In genomic region chr2:72478176-72478575, GRCm38 (mm10) we compare ENCODE assay signal across 8 mouse cellular contexts. TPM values are rescaled to one million over a fixed set of nuclear protein-coding genes. Genes with fewer than 3 reads are reported as not detected.
DNase-seq lines count a peak whose midpoint lies in the region; ATAC-seq and TF ChIP-seq lines count a peak whose summit lies in the region.

No protein-coding gene starts in this region.

- H3K4me3 ChIP-seq in heart, embryonic 11.5 days (ENCODE audit: low read depth, low read length): peak overlapping the region; percentile 86; the same call in 1 of the 2 replicates
- H3K4me3 ChIP-seq in ES-E14 (ENCODE audit: insufficient read depth in 1 of 2, low read depth in 1 of 2, low read length in 2 of 2, poor library complexity in 1 of 2, severe bottlenecking in 1 of 2): peak overlapping the region; percentile 55 to 90; a peak in 3 of 4 replicates
- H3K4me3 ChIP-seq in hindbrain, embryonic 13.5 days: 0 out of 2 replicates have a peak overlapping the region, but pooled peaks have one; percentile 86
- H3K4me3 ChIP-seq in midbrain, embryonic 11.5 days (ENCODE audit: low read depth, low read length): no peak overlapping the region; the same call in 1 of the 2 replicates

- no peak overlapping the region for H3K27ac ChIP-seq in heart, embryonic 11.5 days (ENCODE audit: low read depth, low read length)
- H3K27ac ChIP-seq in ES-E14 (ENCODE audit: insufficient read depth, low read depth, low read length, poor library complexity, severe bottlenecking): no peak overlapping the region
- H3K27ac ChIP-seq in hindbrain, embryonic 13.5 days: no peak overlapping the region
- H3K27ac ChIP-seq in midbrain, embryonic 11.5 days (ENCODE audit: low read depth, low read length): no peak overlapping the region

- peak overlapping the region; percentile 75 for H3K4me2 ChIP-seq in heart, embryonic 11.5 days
- H3K4me2 ChIP-seq in hindbrain, embryonic 13.5 days: peak overlapping the region; percentile 95
- H3K4me2 ChIP-seq in midbrain, embryonic 11.5 days: peak overlapping the region; percentile 77

- no peak for ATAC-seq in heart, embryonic 11.5 days (replicated peaks; ENCODE audit: insufficient number of reproducible peaks, low FRiP score, low TSS enrichment)
- ATAC-seq in hindbrain, embryonic 13.5 days (ENCODE audit: low FRiP score): no peak
- no peak for ATAC-seq in midbrain, embryonic 11.5 days (ENCODE audit: low FRiP score)

- H3K4me1 ChIP-seq in heart, embryonic 11.5 days (ENCODE audit: control insufficient read depth, insufficient read depth, low read length): peaks cover 13% of the 10 kb centered on the region
- peaks cover 9 to 13% of the 10 kb centered on the region in 2 experiments for H3K4me1 ChIP-seq in ES-E14 (ENCODE audit: control insufficient read depth in 2 of 2, insufficient read depth in 2 of 2, low read length in 2 of 2, poor library complexity in 1 of 2)
- peaks cover 33% of the 10 kb centered on the region for H3K4me1 ChIP-seq in hindbrain, embryonic 13.5 days (replicated peaks)
- peaks cover 28% of the 10 kb centered on the region for H3K4me1 ChIP-seq in midbrain, embryonic 11.5 days (ENCODE audit: control insufficient read depth, insufficient read depth, low read length)

- no peak for DNase-seq in heart, adult 8-10 months (ENCODE audit: low spot score)
- DNase-seq in ES-E14 (ENCODE audit: low read depth, low spot score): no peak
- peak; percentile 72 for DNase-seq in midbrain, embryonic 11.5 days (ENCODE audit: low spot score, missing footprints)
- DNase-seq in thymus, postnatal 4 days: no peak
- DNase-seq in cerebellum, postnatal 4 days (ENCODE audit: low spot score in 2 of 2): no peak
- DNase-seq in left cerebral cortex, adult 8-10 months (ENCODE audit: low spot score in 2 of 2): no peak

- H3K36me3 ChIP-seq in heart, embryonic 11.5 days (ENCODE audit: control insufficient read depth, insufficient read depth, low read length): peaks cover 13% of the 10 kb centered on the region
- H3K36me3 ChIP-seq in ES-E14 (ENCODE audit: control insufficient read depth, insufficient read depth, low read length, poor library complexity, severe bottlenecking): peaks cover 33% of the 10 kb centered on the region
- H3K36me3 ChIP-seq in hindbrain, embryonic 13.5 days: peaks cover 1% of the 10 kb centered on the region; the same call in 1 of the 2 replicates
- peaks cover 11% of the 10 kb centered on the region; the same call in 1 of the 2 replicates for H3K36me3 ChIP-seq in midbrain, embryonic 11.5 days (ENCODE audit: control insufficient read depth, insufficient read depth, low read length)

- 85% methylated on average over 4 of the region's 4 CpGs for WGBS in heart, embryonic 11.5 days (ENCODE audit: insufficient replicate concordance)
- WGBS in hindbrain, embryonic 13.5 days: 60% methylated on average over 4 of the region's 4 CpGs
- 79% methylated on average over 4 of the region's 4 CpGs for WGBS in midbrain, embryonic 11.5 days

- H3K9me3 ChIP-seq in heart, embryonic 11.5 days (replicated peaks; ENCODE audit: control insufficient read depth, low read length): no peaks in the 10 kb centered on the region
- no peaks in the 10 kb centered on the region for H3K9me3 ChIP-seq in ES-E14 (ENCODE audit: control insufficient read depth, insufficient read depth, low read depth, low read length)
- no peaks in the 10 kb centered on the region for H3K9me3 ChIP-seq in hindbrain, embryonic 13.5 days
- H3K9me3 ChIP-seq in midbrain, embryonic 11.5 days (ENCODE audit: control insufficient read depth, low read length): no peaks in the 10 kb centered on the region

- in situ Hi-C loops in ES-E14 (cut with MboI; ENCODE audit: low sequenced_read_pairs in 2 of 2, unreplicated experiment in 2 of 2): no loop called here

- H3K9ac ChIP-seq in heart, embryonic 11.5 days (ENCODE audit: low read depth, low read length): no peak overlapping the region
- H3K9ac ChIP-seq in ES-E14 (ENCODE audit: insufficient read depth, low read depth, low read length, poor library complexity, severe bottlenecking): peak overlapping the region; percentile 26; the same call in 1 of the 2 replicates
- no peak overlapping the region for H3K9ac ChIP-seq in hindbrain, embryonic 13.5 days
- no peak overlapping the region for H3K9ac ChIP-seq in midbrain, embryonic 11.5 days (ENCODE audit: low read length)

- H3K27me3 ChIP-seq in heart, embryonic 11.5 days (ENCODE audit: control insufficient read depth, insufficient read depth, low read length): no peaks in the 10 kb centered on the region
- peaks cover 16% of the 10 kb centered on the region for H3K27me3 ChIP-seq in hindbrain, embryonic 13.5 days
- H3K27me3 ChIP-seq in midbrain, embryonic 11.5 days (ENCODE audit: control insufficient read depth, insufficient read depth, low read length): peaks cover 11% of the 10 kb centered on the region

TF ChIP-seq in ES-E14, 5 proteins besides CTCF, POLR2A, EP300 and RAD21:
- TF ChIP-seq HCFC1 (IDR thresholded peaks at IDR 0.05; ENCODE audit: borderline replicate concordance, insufficient read depth, low read length) (no peak), ZNF384 (IDR thresholded peaks at IDR 0.05; ENCODE audit: low read depth, low read length) (no peak), CHD2 (IDR thresholded peaks at IDR 0.05; ENCODE audit: low read depth, low read length) (no peak), ZC3H11A (IDR thresholded peaks at IDR 0.05; ENCODE audit: borderline replicate concordance, low read depth, low read length) (no peak)

RNA-seq across cellular contexts. Expression of gene Cdca7, which starts 2.2 kb away (rescaled TPM):
- polyA plus RNA-seq in heart, embryonic 11.5 days (2014; fragmentation: Nextera tagmentation; extraction: Ambion mirVana): 61.8 and 64.3 TPM in 2 replicates
- 1 to 10 TPM in 3 of 4 experiments, under 1 TPM in 1; 1.00 to 3.1 (median 1.2) TPM for total RNA-seq in heart, adult 8-10 months (2022)
- total RNA-seq in ES-E14 (2012; rRNA removed): 94.1 and 107 TPM in 2 replicates
- polyA plus RNA-seq in hindbrain, embryonic 13.5 days (2015; fragmentation: Nextera tagmentation; extraction: Ambion mirVana): 29.3 and 30.2 TPM in 2 replicates
- 172 and 189 TPM in 2 replicates for polyA plus RNA-seq in midbrain, embryonic 11.5 days (2014; fragmentation: Nextera tagmentation; extraction: Ambion mirVana)
- 1 to 10 TPM; 5.7 to 6.9 (median 6.3) TPM for total RNA-seq in left cerebral cortex, adult 8-10 months (2022)

Comparison
In these comparisons a context has a peak if more than half of its experiments do, and no peak if none do; other contexts are left out.
1. RNA of gene Cdca7, which starts 2.2 kb away (total RNA-seq): 94.1 to 107 TPM in ES-E14; 5.7 to 6.9 TPM in left cerebral cortex, adult 8-10 months and 1.00 to 3.1 TPM in heart, adult 8-10 months; every median in the first group is over 10 times any median in the second.
2. Peak in every context shown above with its lines, with median percentiles within 50 percentile points of each other: H3K4me2 ChIP-seq.